Mouse (Mus musculus) 3134 (cell line): ENCODE data around the gene Mrnip.
A peak's percentile ranks its signal among the peaks of the same experiment; 100 is the strongest.

Source experiments
- DNase-seq: peaks from one replicate; pipeline ENCODE4 v3.0.0-alpha.2; 2011; ENCODE audit warnings: low spot score; ENCODE audit not compliant: insufficient read length; ENCODE audit errors: extremely low read depth

Mrnip gene

GRCm38 (mm10) chr11:50223783-50224662 lies 49.8 kb downstream of the Mrnip start:
- DNase-seq: no peak

- peak; percentile 90 for DNase-seq
These were observed 50.7 kb downstream of the Mrnip start for GRCm38 (mm10) chr11:50224671-50225530.

- DNase-seq: peak; percentile 77
These were observed 51.6 kb downstream of the Mrnip start for GRCm38 (mm10) chr11:50225611-50226378.

DNA sequence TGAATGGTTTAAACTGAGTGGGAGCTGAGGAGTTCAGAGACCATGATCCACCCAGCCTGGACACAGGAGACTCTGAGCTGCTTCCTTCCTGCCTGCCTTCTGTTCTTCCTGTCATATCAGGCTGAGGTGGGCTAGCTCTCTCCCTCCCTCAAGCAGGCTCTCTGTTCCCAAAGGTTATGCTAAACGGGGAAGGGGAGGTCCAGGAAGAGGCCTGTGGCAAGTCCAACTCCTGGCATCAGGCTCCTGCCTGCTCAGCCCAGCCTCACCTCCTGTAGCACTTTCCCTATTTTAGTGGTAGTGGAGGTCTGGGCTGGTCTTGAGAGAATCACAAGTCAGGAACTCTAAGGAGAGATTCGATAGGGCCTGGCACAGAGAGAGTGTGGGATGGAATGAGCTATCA lies 52.2 kb downstream of the Mrnip start:
- no peak for DNase-seq

DNA sequence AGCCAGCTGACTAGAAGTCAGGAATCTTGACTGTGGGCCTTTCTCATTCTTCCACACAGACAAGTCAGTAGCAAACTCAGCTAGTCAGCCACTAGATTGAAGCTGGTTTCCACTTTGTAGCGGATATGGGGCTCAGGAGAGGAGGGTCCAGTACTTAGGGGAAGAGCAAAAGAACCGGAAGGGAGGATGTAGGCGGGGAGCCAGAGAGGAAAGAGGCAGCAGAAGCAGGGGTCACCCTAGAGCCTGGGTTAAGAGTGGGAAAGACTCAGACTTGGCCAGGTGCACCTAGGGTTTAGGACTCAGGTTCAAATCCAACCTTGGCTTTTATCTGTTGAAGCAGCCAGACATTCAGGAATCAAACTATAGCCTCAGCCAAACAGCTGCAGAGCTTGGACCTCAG lies 53.0 kb downstream of the Mrnip start:
- no peak for DNase-seq

GRCm38 (mm10) chr11:50227736-50228135 lies 53.5 kb downstream of the Mrnip start:
- no peak for DNase-seq

GRCm38 (mm10) chr11:50228772-50229171 lies 54.5 kb downstream of the Mrnip start:
- DNase-seq: no peak

GRCm38 (mm10) chr11:50229252-50229910 lies 55.1 kb downstream of the Mrnip start:
- no peak for DNase-seq

DNA sequence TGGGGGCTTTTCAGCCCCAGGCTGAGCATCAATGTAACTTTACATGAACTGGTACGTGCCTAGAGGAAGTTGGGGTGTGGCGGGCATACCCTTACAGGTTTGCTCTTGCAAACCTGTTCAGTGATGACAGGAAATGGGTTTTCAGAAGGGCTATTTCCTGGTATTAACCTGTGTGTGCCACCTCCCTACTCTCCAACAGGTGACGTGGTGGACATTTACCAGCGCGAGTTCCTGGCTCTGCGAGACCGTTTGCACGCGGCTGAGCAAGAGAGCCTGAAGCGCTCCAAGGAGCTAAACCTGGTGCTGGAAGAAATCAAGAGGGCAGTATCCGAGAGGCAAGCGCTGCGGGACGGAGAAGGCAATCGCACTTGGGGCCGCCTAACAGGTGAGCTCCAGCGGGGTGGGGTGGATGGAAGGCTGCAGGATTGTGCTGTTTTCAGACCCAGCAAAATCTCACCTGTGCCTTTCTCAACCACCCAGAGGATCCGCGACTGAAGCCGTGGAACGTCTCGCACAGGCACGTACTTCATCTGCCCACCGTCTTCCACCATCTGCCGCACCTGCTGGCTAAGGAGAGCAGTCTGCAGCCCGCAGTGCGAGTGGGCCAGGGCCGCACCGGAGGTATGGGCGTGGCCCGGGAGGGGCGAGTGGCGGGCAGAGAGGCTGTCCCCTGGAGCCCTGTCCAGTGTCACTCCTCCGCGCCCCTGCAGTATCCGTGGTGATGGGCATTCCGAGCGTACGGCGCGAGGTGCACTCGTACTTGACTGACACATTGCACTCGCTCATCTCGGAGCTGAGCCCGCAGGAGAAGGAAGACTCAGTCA lies 56.4 kb downstream of the Mrnip start:
- DNase-seq: no peak

DNA sequence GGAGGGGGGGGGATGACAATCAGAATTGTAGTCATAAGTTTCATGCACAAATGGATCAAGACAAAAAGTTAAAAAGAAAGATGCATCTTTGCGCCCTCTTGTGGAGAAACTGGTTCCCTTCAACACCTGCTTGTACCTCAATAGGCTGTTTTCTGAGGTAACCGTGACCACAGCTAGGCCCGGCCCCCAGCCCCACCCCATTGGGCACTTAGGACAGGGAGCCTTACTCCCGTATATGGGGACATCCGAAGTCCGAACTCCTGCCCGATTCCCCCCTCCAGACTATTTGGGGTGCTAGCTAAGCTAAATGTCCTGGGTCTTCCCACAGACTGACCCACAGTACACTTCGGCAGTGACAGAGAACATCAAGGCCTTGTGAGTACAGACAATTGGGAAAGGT lies 57.2 kb downstream of the Mrnip start:
- DNase-seq: peak; percentile 65

DNA sequence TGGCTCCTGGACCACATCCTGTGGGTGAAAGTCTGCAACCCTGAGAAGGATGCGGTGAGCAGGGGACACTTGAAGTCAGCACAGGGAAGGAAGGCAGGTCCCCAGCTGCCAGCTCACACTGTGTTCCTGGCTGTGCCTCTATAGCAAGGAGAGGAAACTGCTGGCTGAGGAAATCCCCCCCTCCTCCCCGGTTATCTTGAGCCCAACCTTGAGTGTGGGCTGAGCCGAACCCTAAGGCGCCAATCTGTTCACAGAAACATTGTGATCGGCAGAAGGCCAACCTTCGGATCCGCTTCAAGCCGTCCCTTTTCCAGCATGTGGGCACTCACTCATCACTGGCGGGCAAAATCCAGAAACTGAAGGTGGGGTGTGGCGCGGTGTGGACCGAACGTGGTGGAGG lies 58.8 kb downstream of the Mrnip start:
- no peak for DNase-seq

GRCm38 (mm10) chr11:50233993-50234392 lies 59.7 kb downstream of the Mrnip start:
- DNase-seq: no peak

DNA sequence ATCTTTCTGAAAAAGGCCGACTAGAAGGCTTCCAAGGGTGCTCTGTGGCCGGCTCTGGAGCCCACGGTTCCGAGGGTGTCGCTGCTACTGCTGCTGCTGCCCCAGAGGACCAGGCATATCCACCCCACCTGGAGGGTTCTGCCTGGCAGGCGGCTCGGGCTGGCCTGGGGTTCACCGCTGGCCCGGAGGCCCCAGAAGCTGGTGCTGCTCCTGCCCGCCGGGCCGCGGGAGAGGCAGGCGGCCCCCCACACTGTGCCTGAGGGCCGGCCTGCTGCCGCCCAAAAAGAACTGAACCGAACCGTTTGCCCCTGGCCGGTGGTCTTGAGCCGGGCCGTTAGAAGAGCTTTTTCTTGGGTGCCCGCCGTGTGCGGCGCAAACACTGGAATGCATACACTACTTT lies 60.4 kb downstream of the Mrnip start:
- no peak for DNase-seq

- DNase-seq: no peak
These were observed 62.3 kb downstream of the Mrnip start for GRCm38 (mm10) chr11:50236540-50236936.

GRCm38 (mm10) chr11:50236937-50237835 lies 62.9 kb downstream of the Mrnip start:
- no peak for DNase-seq

DNA sequence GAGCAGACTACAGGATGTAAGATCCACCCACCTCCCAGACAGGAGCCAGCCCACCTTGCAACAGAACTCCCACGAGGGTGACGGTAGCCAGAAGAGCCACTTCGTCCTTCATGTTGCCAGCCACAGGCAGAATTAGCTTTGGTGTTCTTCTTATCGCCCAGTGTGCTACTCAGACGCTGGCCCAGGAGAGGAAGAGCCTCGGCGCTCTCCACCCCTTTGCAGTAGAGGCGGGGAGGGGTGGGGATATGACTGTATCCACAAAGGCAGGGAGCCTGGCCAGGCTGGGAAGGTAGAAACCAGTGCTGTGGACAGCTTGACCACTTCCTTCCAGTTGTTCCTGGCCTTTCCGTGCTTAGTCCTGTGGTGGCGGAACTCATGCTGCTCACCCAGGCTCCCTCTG lies 64.1 kb downstream of the Mrnip start, which contains the start of gene Ltc4s:
TSS of gene Ltc4s (minus strand) at position 293 of the 400 bp plus-strand sequence.
- DNase-seq: no peak

DNA sequence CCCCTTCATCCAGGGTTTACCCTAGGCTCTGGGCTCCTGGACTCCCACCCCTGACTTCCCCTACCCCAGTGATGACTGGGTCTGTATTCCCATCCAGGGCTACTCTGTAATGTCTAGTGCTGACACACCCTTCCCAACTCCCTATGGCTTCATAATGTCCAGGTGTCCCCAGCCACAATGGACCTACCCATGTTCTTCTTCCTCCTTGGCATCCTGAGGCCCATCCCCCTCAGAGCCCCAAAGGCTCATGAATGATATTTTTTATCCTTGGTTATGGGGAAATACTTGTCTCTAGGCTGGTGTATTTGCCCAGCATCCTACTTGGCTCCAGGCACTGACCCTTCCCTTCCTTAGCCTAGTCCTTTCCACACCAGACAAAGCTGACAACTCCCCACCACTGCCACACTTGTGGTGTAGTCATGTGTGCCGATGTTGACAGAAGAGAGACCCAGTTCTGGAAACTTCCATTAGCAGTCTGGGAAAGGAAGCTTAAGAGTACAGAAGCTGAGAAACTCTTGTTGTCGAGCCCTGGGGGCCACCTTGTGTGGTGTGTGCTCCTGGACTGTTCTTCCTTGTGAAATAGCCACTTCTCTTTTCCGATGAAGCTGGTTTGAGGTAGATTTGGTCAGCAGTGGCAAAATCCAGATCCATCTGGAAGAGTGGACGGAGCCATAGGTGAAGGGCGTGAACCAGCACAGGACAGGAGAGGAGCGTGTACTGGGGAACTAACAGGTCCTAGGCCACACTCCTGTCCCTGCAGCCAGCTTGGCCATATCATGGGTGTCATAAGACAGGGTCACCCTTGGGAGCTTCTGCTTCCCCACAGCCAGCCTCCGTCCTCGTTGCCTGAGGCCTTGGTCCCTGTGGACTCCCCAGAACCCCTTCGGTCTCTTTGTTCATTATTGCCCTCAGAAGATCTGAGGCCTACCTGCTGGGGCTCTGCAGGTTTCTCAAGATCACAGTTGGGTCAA lies 64.9 kb downstream of the Mrnip start:
- DNase-seq: no peak
